Comparison of ENCODE assay signal across 8 mouse cellular contexts in the genomic region with DNA sequence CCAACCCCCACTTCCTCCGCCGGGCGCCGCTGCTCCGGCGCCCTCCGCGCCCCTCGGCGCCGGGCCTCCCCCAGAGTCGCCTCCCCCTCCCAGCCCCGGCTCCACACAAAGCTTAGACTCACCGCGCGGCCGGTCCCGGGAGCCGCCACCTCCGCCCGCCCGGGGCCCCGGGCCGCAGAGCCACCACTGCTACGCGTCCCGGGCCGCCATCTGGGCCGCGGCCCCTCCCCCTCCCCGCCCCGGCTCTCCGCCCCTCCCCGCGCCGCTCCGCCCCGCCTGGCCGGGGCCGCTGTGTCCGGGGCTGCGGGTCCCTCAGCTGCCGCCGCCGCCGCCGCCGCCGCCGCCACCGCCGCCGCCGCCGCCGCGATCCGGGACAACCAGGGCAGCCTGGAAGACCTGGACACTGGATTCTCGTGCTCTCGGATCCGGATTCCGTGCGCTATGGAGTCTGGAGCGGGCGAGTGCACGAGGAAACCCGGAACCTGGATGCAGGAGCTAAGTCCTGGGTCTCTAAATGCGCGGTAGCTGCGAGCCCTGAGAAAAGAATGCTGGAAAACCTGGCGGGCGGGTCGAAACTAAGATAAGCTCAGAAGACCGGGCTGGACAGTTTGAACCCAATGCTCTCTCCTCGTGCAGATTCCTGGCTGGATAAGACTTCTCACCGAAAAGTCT. TPM values are rescaled to one million over a fixed set of nuclear protein-coding genes. Genes with fewer than 3 reads are reported as not detected.
DNase-seq lines count a peak whose midpoint lies in the region; ATAC-seq and TF ChIP-seq lines count a peak whose summit lies in the region.

A gene (minus strand): TSS at position 221 of the 672 bp plus-strand sequence.

- no peak for TF ChIP-seq CTCF in cortical plate, adult 2 months (IDR thresholded peaks at IDR 0.05; ENCODE audit: extremely low read depth, insufficient read depth, low read length)

- peak; percentile 86 for ATAC-seq in megakaryocyte, adult 5-6 weeks (ENCODE audit: poor library complexity, severe bottlenecking)

- peak within 1 kb of the TSS; percentile 90 for H3K4me3 ChIP-seq in cortical plate, adult 2 months (ENCODE audit: insufficient read depth, low read length)

- peaks cover 11% of the 10 kb centered on the region for H3K4me1 ChIP-seq in cortical plate, adult 2 months (ENCODE audit: control insufficient read depth, insufficient read depth, low read length)

- TF ChIP-seq POLR2A in cortical plate, adult 2 months (IDR thresholded peaks at IDR 0.05; ENCODE audit: extremely low read depth, insufficient read depth, low read length): no peak

- H3K27ac ChIP-seq in cortical plate, adult 2 months (ENCODE audit: insufficient read depth, low read length): peak within 1 kb of the TSS; percentile 54

- peak; percentile 94 for DNase-seq in adipocyte (ENCODE audit: low spot score)
- peak; percentile 95 for DNase-seq in gastrocnemius, postnatal 10 days
- DNase-seq in induced T-regulatory cell, adult 2 months (ENCODE audit: low read depth): peak; percentile 92
- peak; percentile 84 to 98 for DNase-seq in left cerebral cortex, adult 8-10 months (ENCODE audit: low spot score in 2 of 2)
- DNase-seq in right cerebral cortex, adult 18-20 months: peak; percentile 93
- DNase-seq in urinary bladder, adult 2 months (ENCODE audit: low spot score): peak; percentile 89

RNA-seq across cellular contexts. Expression of the gene that starts here (rescaled TPM):
- 14.1 and 16.0 TPM in 2 replicates for polyA plus RNA-seq in cortical plate, adult 2 months (2012; rRNA removed)
- 10 to 100 TPM; 23.0 to 28.2 TPM for total RNA-seq in gastrocnemius, postnatal 10 days (2021)
- total RNA-seq in left cerebral cortex, adult 8-10 months (2022): 10 to 100 TPM; 47.1 to 51.9 (median 49.0) TPM
- total RNA-seq in megakaryocyte, adult 5-6 weeks (2015): 10.4 and 11.3 TPM in 2 replicates
- 2.6 and 3.3 TPM in 2 replicates for total RNA-seq in megakaryocyte, adult 5-6 weeks (2017)
- polyA plus RNA-seq in urinary bladder, adult 2 months (2012; rRNA removed): 9.2 and 17.4 TPM in 2 replicates

Comparison
In these comparisons a context has a peak if more than half of its experiments do, and no peak if none do; other contexts are left out.
1. Peak in every context shown above with its lines: DNase-seq, ATAC-seq, H3K4me3 ChIP-seq and H3K27ac ChIP-seq.